Mouse (Mus musculus) thymus, adult 2 months (tissue): Measurements from ENCODE around the gene Drd3. TPM values are rescaled to one million over a fixed set of nuclear protein-coding genes. Genes with fewer than 3 reads are reported as not detected.

ENCODE experiments used
- DNase-seq: peaks from one replicate; pipeline ENCODE4 v3.0.0; 2021
- H3K27ac ChIP-seq: fragments of 200-500 bp; 2 replicates; pipeline ENCODE4 v1.5.1; 2012; ENCODE audit warnings: low read length, control low read depth; ENCODE audit not compliant: control insufficient read depth, insufficient read depth
- H3K27me3 ChIP-seq: fragments of 200-500 bp; 2 replicates; pipeline ENCODE4 v1.6.1; 2012; ENCODE audit warnings: mild to moderate bottlenecking, low read length, moderate library complexity, mixed read lengths; ENCODE audit not compliant: control insufficient read depth, insufficient read depth
- H3K36me3 ChIP-seq: fragments of 200-500 bp; 2 replicates; pipeline ENCODE4 v1.6.1; 2012; ENCODE audit warnings: mild to moderate bottlenecking, low read length, moderate library complexity; ENCODE audit not compliant: control insufficient read depth, insufficient read depth
- H3K4me1 ChIP-seq: fragments of 200-500 bp; replicated peaks from 2 replicates; pipeline ENCODE4 v1.6.1; 2012; ENCODE audit warnings: low read length; ENCODE audit not compliant: control insufficient read depth, insufficient read depth
- H3K4me3 ChIP-seq: fragments of 200-500 bp; 2 replicates; pipeline ENCODE4 v1.5.1; 2012; ENCODE audit warnings: mild to moderate bottlenecking, low read length, control low read depth, moderate library complexity; ENCODE audit not compliant: control insufficient read depth, insufficient read depth
- CTCF ChIP-seq: fragments of 200-500 bp; IDR thresholded peaks from 2 replicates; pipeline ENCODE4 v1.5.1; 2012; ENCODE audit warnings: mild to moderate bottlenecking, control low read depth, low read length, moderate library complexity, borderline replicate concordance; ENCODE audit not compliant: control insufficient read depth, poor library complexity, insufficient read depth; ENCODE audit errors: extremely low read depth
- POLR2A ChIP-seq: fragments of 200-500 bp; IDR thresholded peaks from 2 replicates; pipeline ENCODE4 v1.6.1; 2012; ENCODE audit warnings: mild to moderate bottlenecking, low read length, control low read depth, moderate library complexity; ENCODE audit not compliant: control insufficient read depth, poor library complexity, insufficient read depth; ENCODE audit errors: extremely low read depth
- WGBS: fragments of 180-500 bp; shearing (Covaris S2); methylation state at CpG from one replicate; pipeline ENCODE4 v1.1.7; 2018; 5-methylcytosine and 5-hydroxymethylcytosine counted together
- polyA plus RNA-seq: library from polyadenylated mRNA; depleted of rRNA; stranded (reverse); fragments of >200 nt; gene quantifications from 2 replicates; pipeline ENCODE4 v1.2.3, GENCODE M21; 2012

The Drd3 gene
- polyA plus RNA-seq, 1 experiment = not detected

DNA sequence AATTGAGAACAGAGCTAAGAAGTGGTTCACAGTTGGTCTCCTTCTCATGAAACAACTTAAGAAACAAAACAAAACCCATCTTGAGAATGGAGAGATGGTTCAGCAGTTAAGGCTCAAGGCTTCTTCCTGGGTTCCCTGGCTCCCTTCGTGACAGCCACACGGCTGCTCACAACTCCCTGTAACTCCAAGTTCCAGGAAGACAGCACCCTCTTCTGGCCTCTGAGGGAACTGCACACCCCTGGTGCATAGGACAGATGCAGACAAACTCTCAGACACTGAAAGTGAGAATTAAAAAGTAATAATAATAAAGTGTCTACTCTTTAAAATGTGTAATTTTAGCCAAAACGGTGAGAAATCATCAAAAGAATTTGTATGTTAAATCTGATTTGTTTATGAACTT is 29.4 kb upstream of the Drd3 start:
- Histone ChIP-seq H3K4me1 (no peaks in the 10 kb centered on the region), H3K36me3 (no peaks in the 10 kb centered on the region), H3K27ac (no peak overlapping the region), H3K4me3 (no peak overlapping the region), H3K27me3 (no peaks in the 10 kb centered on the region)
- peak; percentile 49 for DNase-seq
- TF ChIP-seq POLR2A = no peak
- peak; percentile 70; the same call in 1 of the 2 replicates for TF ChIP-seq CTCF
- WGBS = 87% methylated on average over 3 of the region's 3 CpGs

DNA sequence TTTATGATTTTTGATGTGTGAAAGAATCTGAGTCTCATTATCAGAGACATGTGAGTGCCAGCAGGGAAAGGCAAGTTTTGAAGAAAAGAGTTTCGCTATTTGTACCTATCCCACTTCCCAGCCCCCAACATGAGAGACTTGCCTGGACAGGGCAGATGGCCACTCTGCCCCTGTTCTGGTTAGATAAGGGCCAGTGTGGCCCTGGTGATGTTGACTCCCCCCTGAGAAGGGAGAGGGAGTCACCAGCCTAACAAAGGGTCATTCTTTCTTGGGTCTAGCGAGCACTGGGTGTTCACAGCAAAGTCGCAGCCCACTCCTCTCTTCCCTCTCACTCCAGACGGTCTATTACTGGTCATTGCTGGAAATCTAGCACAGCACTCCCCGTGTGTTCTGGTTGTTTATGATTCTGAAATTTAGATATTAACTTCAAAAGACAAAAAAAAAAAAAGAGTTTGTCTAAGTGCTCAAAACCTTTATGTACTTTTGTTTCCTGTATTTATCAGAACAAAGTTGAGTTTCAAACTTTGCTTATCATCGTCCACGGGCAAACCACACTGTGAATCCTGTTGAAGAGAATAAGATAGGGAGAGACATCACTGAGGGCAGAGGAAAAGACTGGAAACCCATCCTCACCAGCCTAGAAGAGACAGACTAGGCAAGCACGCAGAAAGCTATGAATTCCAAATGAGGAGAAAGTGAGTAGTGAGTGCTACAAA is 24.2 kb upstream of the Drd3 start:
- Histone ChIP-seq H3K27ac (no peak overlapping the region), H3K4me3 (no peak overlapping the region), H3K27me3 (no peaks in the 10 kb centered on the region), H3K4me1 (no peaks in the 10 kb centered on the region), H3K36me3 (no peaks in the 10 kb centered on the region)
- DNase-seq = no peak
- 94% methylated on average over 8 of the region's 8 CpGs for WGBS
- no peak for TF ChIP-seq POLR2A
- TF ChIP-seq CTCF = no peak

DNA sequence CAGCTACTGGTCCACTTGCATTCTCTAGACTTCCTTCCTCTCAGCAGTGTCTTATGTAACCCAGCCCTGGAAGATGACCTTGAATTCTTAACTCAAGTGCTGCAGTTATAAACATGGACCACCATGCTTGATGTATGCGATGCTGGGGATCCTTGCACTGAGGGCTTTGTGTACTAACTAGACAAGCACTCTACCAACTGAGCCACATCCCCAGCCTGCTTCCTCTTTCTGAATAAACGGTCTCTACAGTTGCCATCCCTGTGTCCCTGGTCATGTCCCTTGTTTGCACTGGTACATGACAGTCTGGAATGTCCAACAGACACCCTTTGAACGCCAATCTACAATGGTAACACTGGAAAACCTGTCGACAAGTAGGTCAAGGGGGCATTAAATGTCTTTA is 23.5 kb upstream of the Drd3 start:
- H3K27ac ChIP-seq = no peak overlapping the region
- H3K27me3 ChIP-seq = no peaks in the 10 kb centered on the region
- TF ChIP-seq CTCF (no peak), POLR2A (no peak)
- 90% methylated on average over 4 of the region's 4 CpGs for WGBS
- no peaks in the 10 kb centered on the region for H3K36me3 ChIP-seq
- no peak for DNase-seq
- no peak overlapping the region for H3K4me3 ChIP-seq
- H3K4me1 ChIP-seq = no peaks in the 10 kb centered on the region

GRCm38 (mm10) chr16:43732496-43732895 is 21.3 kb upstream of the Drd3 start:
- no peak overlapping the region for H3K4me3 ChIP-seq
- H3K36me3 ChIP-seq = no peaks in the 10 kb centered on the region
- no peaks in the 10 kb centered on the region for H3K4me1 ChIP-seq
- H3K27ac ChIP-seq = no peak overlapping the region
- no peak for DNase-seq
- H3K27me3 ChIP-seq = no peaks in the 10 kb centered on the region
- 97% methylated on average over 10 of the region's 10 CpGs for WGBS
- no peak for TF ChIP-seq CTCF
- no peak for TF ChIP-seq POLR2A

- Histone ChIP-seq H3K36me3 (no peaks in the 10 kb centered on the region), H3K27ac (no peak overlapping the region), H3K27me3 (no peaks in the 10 kb centered on the region), H3K4me1 (no peaks in the 10 kb centered on the region), H3K4me3 (no peak overlapping the region)
- no peak for TF ChIP-seq CTCF
- no peak for TF ChIP-seq POLR2A
- 90% methylated on average over 5 of the region's 5 CpGs for WGBS
- no peak for DNase-seq
Measured at GRCm38 (mm10) chr16:43732900-43733299, 20.9 kb upstream of the Drd3 start.

- no peak for DNase-seq
- H3K36me3 ChIP-seq = no peaks in the 10 kb centered on the region
- no peak for TF ChIP-seq POLR2A
- no peak for TF ChIP-seq CTCF
- no peak overlapping the region for H3K4me3 ChIP-seq
- 91% methylated on average over 4 of the region's 4 CpGs for WGBS
- no peaks in the 10 kb centered on the region for H3K4me1 ChIP-seq
- no peaks in the 10 kb centered on the region for H3K27me3 ChIP-seq
- no peak overlapping the region for H3K27ac ChIP-seq
Measured at GRCm38 (mm10) chr16:43737933-43738332, 15.9 kb upstream of the Drd3 start.

DNA sequence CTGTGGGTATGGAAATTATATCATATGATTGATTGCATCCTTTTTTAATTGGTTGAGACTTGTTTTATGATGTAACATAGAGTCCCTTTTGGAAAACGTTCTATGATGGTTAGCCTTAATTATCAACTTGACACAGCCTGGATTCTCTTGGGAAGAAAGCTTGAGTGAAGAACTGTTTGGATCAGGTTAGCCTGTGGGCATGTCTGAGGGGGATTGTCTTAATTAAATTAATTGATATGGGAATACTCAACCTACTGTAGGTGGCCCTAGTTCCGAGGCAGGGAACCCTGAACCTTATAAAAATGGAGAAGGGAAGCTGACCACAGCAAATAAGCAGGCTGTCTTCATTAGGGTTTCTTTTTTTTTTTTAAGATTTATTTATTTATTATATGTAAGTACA is 12.9 kb upstream of the Drd3 start:
- H3K4me3 ChIP-seq = no peak overlapping the region
- no peaks in the 10 kb centered on the region for H3K36me3 ChIP-seq
- WGBS = 95% methylated on average over 2 of the region's 2 CpGs
- no peak for DNase-seq
- no peak for TF ChIP-seq POLR2A
- no peak for TF ChIP-seq CTCF
- no peaks in the 10 kb centered on the region for H3K4me1 ChIP-seq
- no peaks in the 10 kb centered on the region for H3K27me3 ChIP-seq
- H3K27ac ChIP-seq = no peak overlapping the region
